Mouse (Mus musculus): ENCODE measurements at regions not wholly inside any gene's neighbourhood (a gene's known extent, or its start where the extent isn't known, plus 50 kb on each side); places are given as distances from the start of the nearest gene placed in this dataset.
A peak's percentile ranks its signal among the peaks of the same experiment; 100 is the strongest.

DNA sequence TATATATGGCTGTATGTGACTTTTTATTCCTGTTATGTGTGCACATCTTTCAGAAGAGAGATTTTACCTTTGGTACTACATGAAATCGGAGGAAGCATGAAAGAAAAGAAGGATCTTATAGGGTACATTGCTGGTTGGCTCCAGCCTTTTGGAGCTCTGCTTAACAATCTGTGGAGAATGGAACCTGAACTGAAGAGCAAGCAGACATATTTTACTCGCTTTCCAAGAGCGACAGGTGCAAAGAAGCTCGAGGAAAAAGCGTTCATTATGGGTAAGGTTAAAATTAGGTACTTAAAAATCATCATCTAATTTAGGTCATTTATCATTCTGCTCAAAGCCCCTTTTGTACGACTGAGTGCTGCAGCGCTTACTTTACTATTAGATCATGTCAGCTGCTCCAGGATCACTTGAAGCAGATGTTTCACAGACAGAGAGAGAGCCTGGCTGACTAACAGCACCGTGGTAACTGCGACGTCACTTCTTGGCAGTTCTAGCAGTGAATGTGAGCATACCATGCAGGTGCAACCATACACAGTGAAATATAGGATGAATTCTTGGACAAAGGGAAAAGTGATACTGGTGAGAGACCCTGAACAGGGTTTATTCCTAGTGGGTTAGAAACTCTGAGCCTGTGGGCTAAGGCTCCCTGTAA is 366.2 kb downstream of the Pros1 start:
- ATAC-seq (ENCODE audit: insufficient number of reproducible peaks, low FRiP score, low TSS enrichment, low read depth): no peak
- Histone ChIP-seq H3K4me3 (replicated peaks) (no peak overlapping the region), H3K9me3 (replicated peaks) (no peaks in the 10 kb centered on the region), H3K27me3 (no peaks in the 10 kb centered on the region), H3K4me2 (replicated peaks) (no peak overlapping the region), H3K27ac (replicated peaks) (no peak overlapping the region), H3K36me3 (no peaks in the 10 kb centered on the region), H3K9ac (no peak overlapping the region), H3K4me1 (no peaks in the 10 kb centered on the region)
- 40% methylated on average over 10 of the region's 10 CpGs for WGBS

DNA sequence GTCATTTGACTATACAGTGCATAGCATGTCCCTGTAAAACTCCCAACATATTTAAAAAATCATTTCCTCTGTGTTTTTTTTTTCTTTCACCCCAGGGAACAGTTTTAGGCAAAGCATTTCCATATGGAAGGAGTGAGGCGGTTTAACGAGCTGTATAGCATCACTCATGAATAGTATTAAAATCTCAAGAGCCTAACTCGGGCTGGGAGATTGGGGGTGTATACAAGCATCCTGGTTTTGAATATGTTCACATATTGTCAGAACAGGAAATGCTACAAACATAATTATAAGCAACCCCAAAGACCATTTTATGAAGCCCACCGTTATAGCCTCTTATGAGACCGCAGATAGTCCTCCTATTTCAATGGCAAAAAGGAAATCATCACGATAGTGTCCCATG is 370.5 kb downstream of the Pros1 start:
- no peak for ATAC-seq (ENCODE audit: insufficient number of reproducible peaks, low FRiP score, low TSS enrichment, low read depth)

DNA sequence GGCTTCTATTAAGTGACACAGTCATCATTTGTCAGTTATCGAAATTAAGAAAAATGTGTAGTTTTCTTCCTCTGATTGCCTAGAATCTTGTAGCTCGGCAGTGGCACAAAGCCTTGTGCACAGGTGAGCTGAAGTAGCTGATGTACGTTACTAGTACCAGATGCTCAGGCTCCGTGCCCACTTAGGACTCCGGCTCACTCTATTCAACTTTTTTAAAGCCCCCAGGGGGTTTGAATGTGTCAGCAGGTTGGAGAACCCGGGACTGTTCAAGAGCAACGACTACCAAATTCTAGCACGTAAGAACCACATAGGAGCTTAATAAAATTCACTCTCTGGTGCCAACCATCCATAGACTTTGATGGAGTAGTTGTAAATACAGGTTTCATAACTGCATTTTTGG is 371.0 kb downstream of the Pros1 start:
- no peak overlapping the region for H3K4me2 ChIP-seq (replicated peaks)
- H3K9me3 ChIP-seq (replicated peaks): no peaks in the 10 kb centered on the region
- no peak for ATAC-seq (ENCODE audit: insufficient number of reproducible peaks, low FRiP score, low TSS enrichment, low read depth)
- no peak overlapping the region for H3K9ac ChIP-seq
- no peak overlapping the region for H3K4me3 ChIP-seq (replicated peaks)
- H3K27ac ChIP-seq (replicated peaks): no peak overlapping the region
- 54% methylated on average over 8 of the region's 8 CpGs for WGBS
- no peaks in the 10 kb centered on the region for H3K4me1 ChIP-seq
- no peaks in the 10 kb centered on the region for H3K27me3 ChIP-seq
- H3K36me3 ChIP-seq: no peaks in the 10 kb centered on the region

More for the DNA sequence above, 370.5 kb downstream of the Pros1 start:
- Histone ChIP-seq H3K9ac (no peak overlapping the region), H3K4me3 (replicated peaks) (no peak overlapping the region), H3K4me1 (no peaks in the 10 kb centered on the region), H3K27ac (replicated peaks) (no peak overlapping the region), H3K27me3 (no peaks in the 10 kb centered on the region), H3K4me2 (replicated peaks) (no peak overlapping the region), H3K36me3 (no peaks in the 10 kb centered on the region), H3K9me3 (replicated peaks) (no peaks in the 10 kb centered on the region)
- 53% methylated on average over 6 of the region's 6 CpGs for WGBS

DNA sequence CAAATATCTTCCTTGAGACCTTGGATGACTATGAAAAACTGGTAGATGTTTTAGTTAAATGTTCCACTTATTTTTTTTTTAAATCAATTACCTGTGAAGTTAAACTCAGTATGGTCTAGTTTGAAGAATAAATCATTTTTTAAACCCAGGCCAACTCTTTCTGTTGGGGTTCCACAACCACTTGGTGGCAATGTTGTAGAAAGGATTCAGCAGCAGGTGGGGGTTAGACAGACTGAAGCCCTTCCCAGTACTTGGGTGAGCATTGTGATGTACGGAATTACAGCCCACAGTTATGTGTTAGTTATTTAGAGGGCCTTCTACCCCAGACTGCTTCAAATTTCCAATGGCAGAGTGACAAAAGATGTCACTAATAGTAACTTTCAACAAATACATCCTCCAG is 375.0 kb downstream of the Pros1 start:
- Histone ChIP-seq H3K9me3 (replicated peaks) (no peaks in the 10 kb centered on the region), H3K9ac (no peak overlapping the region), H3K4me1 (no peaks in the 10 kb centered on the region), H3K4me3 (replicated peaks) (no peak overlapping the region), H3K36me3 (no peaks in the 10 kb centered on the region), H3K4me2 (replicated peaks) (no peak overlapping the region), H3K27ac (replicated peaks) (no peak overlapping the region), H3K27me3 (no peaks in the 10 kb centered on the region)
- WGBS: 22% methylated on average over 1 of the region's 1 CpGs
- ATAC-seq (ENCODE audit: insufficient number of reproducible peaks, low FRiP score, low TSS enrichment, low read depth): no peak

DNA sequence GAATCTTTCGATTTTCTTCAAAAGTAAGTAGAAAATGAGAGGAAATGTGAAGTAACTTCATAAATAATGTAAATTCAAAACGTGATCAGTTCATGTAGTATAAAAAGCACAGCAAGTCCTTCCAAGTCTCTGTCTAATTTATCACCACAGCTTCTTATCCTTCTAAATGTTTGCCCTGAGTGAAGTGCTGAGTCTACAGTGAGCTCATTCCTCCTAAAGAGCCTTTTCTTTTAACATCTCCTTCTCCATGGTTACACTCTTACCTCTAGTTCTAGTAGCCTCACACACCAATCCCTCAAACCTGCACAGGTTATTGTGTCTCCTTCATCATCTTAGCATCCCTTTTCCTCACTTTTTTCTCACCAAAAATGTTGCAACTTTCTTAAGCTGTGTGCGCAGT is 375.5 kb downstream of the Pros1 start:
- H3K4me2 ChIP-seq (replicated peaks): no peak overlapping the region
- H3K27me3 ChIP-seq: no peaks in the 10 kb centered on the region
- H3K27ac ChIP-seq (replicated peaks): no peak overlapping the region
- no peaks in the 10 kb centered on the region for H3K4me1 ChIP-seq
- H3K9ac ChIP-seq: no peak overlapping the region
- 66% methylated on average over 3 of the region's 3 CpGs for WGBS
- no peaks in the 10 kb centered on the region for H3K36me3 ChIP-seq
- H3K9me3 ChIP-seq (replicated peaks): no peaks in the 10 kb centered on the region
- no peak overlapping the region for H3K4me3 ChIP-seq (replicated peaks)
- no peak for ATAC-seq (ENCODE audit: insufficient number of reproducible peaks, low FRiP score, low TSS enrichment, low read depth)

DNA sequence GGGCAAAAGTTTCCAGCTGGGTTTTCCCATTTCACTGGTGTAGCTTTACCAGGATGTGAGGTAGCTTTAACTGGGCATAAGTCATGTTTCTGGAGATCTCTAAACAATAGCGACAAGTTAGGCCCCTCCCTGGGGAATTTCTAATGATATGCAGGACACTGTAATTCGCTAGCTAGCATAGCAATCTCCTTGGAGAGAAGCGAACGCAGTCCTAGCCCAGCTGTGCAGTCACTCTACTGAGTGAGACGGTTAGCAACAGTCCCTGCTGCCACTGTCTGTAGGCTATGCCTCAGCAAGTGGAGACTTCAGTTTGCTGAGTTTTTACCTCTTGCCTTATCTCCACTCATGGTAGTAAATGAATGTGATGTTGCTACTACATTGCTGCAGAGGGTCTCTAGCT is 416.1 kb downstream of the Pros1 start:
- no peak for ATAC-seq (ENCODE audit: insufficient number of reproducible peaks, low FRiP score, low TSS enrichment, low read depth)
- Histone ChIP-seq H3K4me2 (replicated peaks) (no peak overlapping the region), H3K4me1 (no peaks in the 10 kb centered on the region), H3K4me3 (replicated peaks) (no peak overlapping the region), H3K27me3 (no peaks in the 10 kb centered on the region), H3K9ac (no peak overlapping the region), H3K9me3 (replicated peaks) (no peaks in the 10 kb centered on the region), H3K36me3 (no peaks in the 10 kb centered on the region), H3K27ac (replicated peaks) (no peak overlapping the region)
- 20% methylated on average over 5 of the region's 5 CpGs for WGBS

DNA sequence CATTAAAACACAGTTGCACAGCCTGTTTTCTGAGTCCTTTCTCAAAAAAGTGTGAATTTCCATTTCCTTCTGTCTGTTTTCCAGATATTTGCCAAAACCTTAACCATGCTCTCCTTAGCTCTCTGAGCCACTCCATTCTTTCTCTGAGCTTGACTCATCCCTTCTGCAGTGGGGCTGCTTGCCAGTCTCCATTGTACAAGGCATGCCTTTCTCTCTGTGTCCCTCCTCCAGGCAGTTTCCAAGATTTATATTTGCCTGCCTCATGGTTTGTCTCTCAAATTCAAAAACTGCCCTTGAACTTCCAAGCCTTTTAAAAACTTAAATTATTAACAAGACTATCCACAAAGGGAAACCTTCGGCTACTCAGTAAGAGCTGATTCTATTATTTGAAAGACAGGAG is 423.4 kb downstream of the Pros1 start:
- Histone ChIP-seq H3K27me3 (no peaks in the 10 kb centered on the region), H3K4me2 (replicated peaks) (no peak overlapping the region), H3K4me1 (no peaks in the 10 kb centered on the region), H3K9me3 (replicated peaks) (no peaks in the 10 kb centered on the region), H3K4me3 (replicated peaks) (no peak overlapping the region), H3K36me3 (no peaks in the 10 kb centered on the region), H3K27ac (replicated peaks) (no peak overlapping the region), H3K9ac (no peak overlapping the region)
- 88% methylated on average over 1 of the region's 1 CpGs for WGBS
- no peak for ATAC-seq (ENCODE audit: insufficient number of reproducible peaks, low FRiP score, low TSS enrichment, low read depth)

DNA sequence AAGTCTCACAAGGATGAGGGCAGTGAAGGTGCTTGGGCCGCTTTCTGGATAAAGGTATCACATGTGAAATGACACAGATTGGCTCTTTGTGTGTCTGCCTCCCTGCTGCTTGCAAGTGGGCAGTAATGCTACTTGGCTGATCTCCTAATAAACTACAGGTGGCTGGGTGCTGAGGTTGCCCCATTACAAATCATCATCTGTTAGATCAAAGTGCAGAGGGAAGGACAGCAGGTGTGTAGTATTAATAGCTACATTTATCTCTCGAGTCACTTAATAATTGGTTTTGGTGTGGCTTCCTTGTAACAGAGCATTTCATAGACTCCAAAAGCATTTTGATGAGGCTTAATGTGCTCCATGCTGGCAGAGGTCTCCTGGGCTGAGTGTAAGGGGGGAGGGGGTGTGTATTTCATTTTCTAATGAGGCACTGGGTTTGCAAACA is 424.2 kb downstream of the Pros1 start:
- Histone ChIP-seq H3K4me3 (replicated peaks) (no peak overlapping the region), H3K9me3 (replicated peaks) (no peaks in the 10 kb centered on the region), H3K4me1 (no peaks in the 10 kb centered on the region), H3K27ac (replicated peaks) (no peak overlapping the region), H3K9ac (no peak overlapping the region), H3K27me3 (no peaks in the 10 kb centered on the region), H3K4me2 (replicated peaks) (no peak overlapping the region), H3K36me3 (no peaks in the 10 kb centered on the region)
- ATAC-seq (ENCODE audit: insufficient number of reproducible peaks, low FRiP score, low TSS enrichment, low read depth): no peak
- WGBS: 34% methylated on average over 2 of the region's 2 CpGs

DNA sequence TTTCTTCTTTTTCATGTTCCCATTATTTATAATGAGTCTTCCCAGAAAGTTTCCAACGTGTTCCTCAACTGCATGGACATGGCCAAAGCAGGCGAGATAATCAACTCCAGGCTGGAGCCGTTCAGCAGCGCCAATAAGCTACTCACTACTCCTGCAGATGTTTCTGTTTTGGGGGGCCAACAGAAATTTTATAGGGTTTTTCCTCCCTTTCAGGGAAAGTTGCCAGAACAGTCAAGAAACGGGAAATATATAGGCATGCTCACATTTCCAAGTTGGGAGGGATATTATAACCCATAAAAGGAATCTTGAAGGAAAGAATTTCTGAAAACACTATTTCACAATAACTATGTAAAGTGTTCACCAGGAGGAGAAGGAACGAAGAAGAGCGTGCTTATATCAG is 433.5 kb downstream of the Pros1 start:
- 0 out of 2 replicates have a peak overlapping the region, but pooled peaks have one; percentile 4 for H3K4me2 ChIP-seq (replicated peaks)
- no peaks in the 10 kb centered on the region for H3K27me3 ChIP-seq
- no peaks in the 10 kb centered on the region for H3K9me3 ChIP-seq (replicated peaks)
- no peak overlapping the region for H3K9ac ChIP-seq
- H3K36me3 ChIP-seq: no peaks in the 10 kb centered on the region
- H3K4me3 ChIP-seq (replicated peaks): no peak overlapping the region
- no peak overlapping the region for H3K27ac ChIP-seq (replicated peaks)
- H3K4me1 ChIP-seq: peaks cover 3% of the 10 kb centered on the region
- ATAC-seq (ENCODE audit: insufficient number of reproducible peaks, low FRiP score, low TSS enrichment, low read depth): peak; percentile 80
- 26% methylated on average over 7 of the region's 7 CpGs for WGBS

DNA sequence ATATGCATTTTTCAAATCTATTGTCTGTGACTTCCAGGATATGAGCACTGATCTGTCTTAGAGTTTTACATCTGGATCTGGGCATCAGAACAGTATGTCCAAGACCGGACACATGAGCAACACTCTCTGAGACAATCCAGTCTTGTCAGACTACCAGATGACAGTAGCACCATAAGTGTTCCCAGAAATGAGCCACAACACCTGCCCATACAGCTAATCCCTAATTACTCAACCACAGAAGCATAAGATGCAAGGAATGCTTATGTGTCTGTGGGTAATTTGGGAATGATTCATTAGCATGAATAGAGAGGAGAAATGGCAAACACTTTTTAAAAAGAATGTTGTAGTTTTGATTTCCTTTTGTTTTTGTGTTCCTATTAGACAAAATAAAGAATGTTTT is 457.6 kb downstream of the Pros1 start:
- no peak overlapping the region for H3K4me2 ChIP-seq (replicated peaks)
- H3K9ac ChIP-seq: no peak overlapping the region
- ATAC-seq (ENCODE audit: insufficient number of reproducible peaks, low FRiP score, low TSS enrichment, low read depth): no peak
- no peaks in the 10 kb centered on the region for H3K9me3 ChIP-seq (replicated peaks)
- H3K27ac ChIP-seq (replicated peaks): no peak overlapping the region
- no peaks in the 10 kb centered on the region for H3K4me1 ChIP-seq
- no peak overlapping the region for H3K4me3 ChIP-seq (replicated peaks)
- WGBS: 86% methylated on average over 1 of the region's 1 CpGs
- no peaks in the 10 kb centered on the region for H3K36me3 ChIP-seq
- H3K27me3 ChIP-seq: no peaks in the 10 kb centered on the region

DNA sequence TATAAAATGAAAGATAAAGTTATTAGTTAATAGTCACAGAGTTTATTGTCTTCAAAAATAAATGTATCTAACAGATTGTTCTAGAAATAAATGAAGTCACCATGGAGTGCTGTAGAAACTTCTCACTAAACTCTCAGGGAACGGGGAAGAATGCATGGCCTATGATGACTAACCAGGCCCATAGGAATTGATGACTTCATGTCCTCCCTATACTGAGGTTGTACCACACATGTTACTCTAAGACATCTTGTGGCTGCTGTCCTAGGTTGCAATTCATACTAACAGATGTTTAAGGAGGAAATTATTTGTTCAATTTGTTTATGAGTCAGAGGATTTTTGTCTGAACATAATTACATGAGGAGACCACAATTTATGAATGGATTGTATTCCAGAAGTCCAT is 459.4 kb downstream of the Pros1 start:
- Histone ChIP-seq H3K9ac (no peak overlapping the region), H3K36me3 (no peaks in the 10 kb centered on the region), H3K4me1 (no peaks in the 10 kb centered on the region), H3K4me3 (replicated peaks) (no peak overlapping the region), H3K27ac (replicated peaks) (no peak overlapping the region), H3K9me3 (replicated peaks) (no peaks in the 10 kb centered on the region), H3K27me3 (no peaks in the 10 kb centered on the region), H3K4me2 (replicated peaks) (no peak overlapping the region)
- WGBS: 61% methylated on average over 1 of the region's 1 CpGs
- no peak; the same call in 1 of the 2 replicates for ATAC-seq (ENCODE audit: insufficient number of reproducible peaks, low FRiP score, low TSS enrichment, low read depth)

DNA sequence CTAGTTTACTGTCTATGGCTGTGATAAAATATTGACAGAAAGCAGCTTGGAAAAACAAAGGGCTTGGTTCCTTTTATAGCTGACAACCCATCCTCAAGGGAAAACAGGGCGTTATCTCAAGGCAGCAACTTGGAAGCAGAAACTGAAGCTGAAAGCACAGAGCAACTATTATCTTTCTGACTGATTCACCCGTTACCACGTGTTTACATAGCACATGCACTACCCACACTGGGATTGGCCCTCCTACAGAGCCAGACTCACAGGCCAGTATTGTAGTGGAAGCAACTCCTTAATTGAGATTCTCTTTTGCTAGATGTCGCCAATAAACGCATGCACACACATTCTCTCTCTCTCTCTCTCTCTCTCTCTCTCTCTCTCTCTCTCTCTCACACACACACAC is 465.5 kb downstream of the Pros1 start:
- 65% methylated on average over 5 of the region's 5 CpGs for WGBS
- H3K9ac ChIP-seq: no peak overlapping the region
- no peaks in the 10 kb centered on the region for H3K27me3 ChIP-seq
- no peak overlapping the region for H3K4me2 ChIP-seq (replicated peaks)
- no peaks in the 10 kb centered on the region for H3K4me1 ChIP-seq
- no peak overlapping the region for H3K27ac ChIP-seq (replicated peaks)
- H3K4me3 ChIP-seq (replicated peaks): no peak overlapping the region
- ATAC-seq (ENCODE audit: insufficient number of reproducible peaks, low FRiP score, low TSS enrichment, low read depth): no peak
- H3K9me3 ChIP-seq (replicated peaks): no peaks in the 10 kb centered on the region
- H3K36me3 ChIP-seq: no peaks in the 10 kb centered on the region

All from embryonic facial prominence, embryonic 15.5 days (tissue).